Mouse (Mus musculus): ENCODE measurements around the gene Olfr1156.

Olfr1156 gene

GRCm38 (mm10) chr2:87953000-87953399 is at the start of gene Olfr1156:
Gene Olfr1156, minus strand, starts transcription at chr2:87953100.
- no peak for DNase-seq (ENCODE audit: low read depth)

- DNase-seq (ENCODE audit: low read depth), result no peak
These were observed 36.9 kb upstream of the Olfr1156 start, which contains the start of gene Olfr1158 for GRCm38 (mm10) chr2:87989813-87990212. Gene Olfr1158, plus strand, starts transcription at chr2:87990113.

GRCm38 (mm10) chr2:87974563-87974962 is 21.7 kb upstream of the Olfr1156 start, which contains the start of gene Olfr74:
Gene Olfr74, minus strand, starts transcription at chr2:87974663.
- no peak for DNase-seq (ENCODE audit: low read depth)

- no peak for DNase-seq (ENCODE audit: low read depth)
These were observed 15.3 kb upstream of the Olfr1156 start, which contains the start of gene Olfr1157 for GRCm38 (mm10) chr2:87968199-87968598. Gene Olfr1157, minus strand, starts transcription at chr2:87968299.

- no peak for DNase-seq (ENCODE audit: low read depth)
These were observed 7.9 kb downstream of the Olfr1156 start, which contains the start of gene Olfr1155 for GRCm38 (mm10) chr2:87945037-87945436. Gene Olfr1155, minus strand, starts transcription at chr2:87945137.

GRCm38 (mm10) chr2:87905066-87905465 is 47.8 kb downstream of the Olfr1156 start, which contains the start of gene Olfr1154:
Gene Olfr1154, minus strand, starts transcription at chr2:87905166.
- DNase-seq (ENCODE audit: low read depth), result no peak
